Mouse (Mus musculus) G1E (cell line): ENCODE measurements around the gene Cfap100.

ENCODE experiments used
- CTCF ChIP-seq: IDR thresholded peaks from 2 replicates; pipeline ENCODE4 v1.5.1; 2012; ENCODE audit warnings: low read depth, low read length, inconsistent platforms, mixed read lengths
- TAL1 ChIP-seq: conservative IDR thresholded peaks from 2 replicates; pipeline ENCODE4 v1.6.1; 2012; ENCODE audit warnings: low read depth, low read length, inconsistent platforms, mixed read lengths

- TF ChIP-seq CTCF = no peak
- TF ChIP-seq TAL1 = no peak
Measured at GRCm38 (mm10) chr6:90369725-90370553, 58.7 kb downstream of the Cfap100 start.
